Mouse (Mus musculus) liver, embryonic 12.5 days (tissue): ENCODE measurements around the gene Wdr74. TPM values are rescaled to one million over a fixed set of nuclear protein-coding genes. Genes with fewer than 3 reads are reported as not detected.
"Not testable (repeated sequence)": the region's sequence is repeated elsewhere in the genome, so short reads cannot be mapped to it uniquely, and the experiment has no call there.

Experiments
- ATAC-seq: fragments of 200-750 bp; cut with Nextera tagmentation; 2 replicates; pipeline ENCODE4 v1.8.0; 2017; ENCODE audit warnings: moderate number of reproducible peaks, mild to moderate bottlenecking, moderate library complexity
- H3K27ac ChIP-seq: fragments of 300-500 bp; sonication (generic); 2 replicates; pipeline ENCODE4 v1.5.1; 2016; ENCODE audit warnings: mild to moderate bottlenecking
- H3K27me3 ChIP-seq: fragments of 300-500 bp; sonication (generic); replicated peaks from 2 replicates; pipeline ENCODE4 v1.6.1; 2016; ENCODE audit warnings: mild to moderate bottlenecking, moderate library complexity
- H3K36me3 ChIP-seq: fragments of 300-500 bp; sonication (generic); 2 replicates; pipeline ENCODE4 v1.6.1; 2016; ENCODE audit warnings: mild to moderate bottlenecking, moderate library complexity
- H3K4me1 ChIP-seq: fragments of 300-500 bp; sonication (generic); 2 replicates; pipeline ENCODE4 v1.6.1; 2016
- H3K4me2 ChIP-seq: fragments of 300-500 bp; sonication (generic); 2 replicates; pipeline ENCODE4 v1.6.1; 2016; ENCODE audit warnings: mild to moderate bottlenecking, moderate library complexity
- H3K4me3 ChIP-seq: fragments of 300-500 bp; sonication (generic); 2 replicates; pipeline ENCODE4 v1.5.1; 2016; ENCODE audit warnings: mild to moderate bottlenecking, moderate library complexity
- H3K9ac ChIP-seq: fragments of 300-500 bp; sonication (generic); 2 replicates; pipeline ENCODE4 v1.6.1; 2016; ENCODE audit warnings: mild to moderate bottlenecking, moderate library complexity
- H3K9me3 ChIP-seq: fragments of 300-500 bp; sonication (generic); replicated peaks from 2 replicates; pipeline ENCODE4 v1.6.1; 2016; ENCODE audit warnings: mild to moderate bottlenecking, moderate library complexity
- WGBS: fragments of 180-500 bp; shearing (Covaris S2); methylation state at CpG from one replicate; pipeline ENCODE4 v1.1.7; 2016; ENCODE audit not compliant: insufficient replicate concordance; 5-methylcytosine and 5-hydroxymethylcytosine counted together
- polyA plus RNA-seq: library from polyadenylated mRNA; unstranded; fragments of >200 nt; fragmentation: Nextera tagmentation; extraction: Ambion mirVana; gene quantifications from 2 replicates; pipeline ENCODE4 v1.2.1, GENCODE M21; 2016

The Wdr74 gene
- polyA plus RNA-seq, 1 experiment from 2014 or later = 95.9 TPM

DNA sequence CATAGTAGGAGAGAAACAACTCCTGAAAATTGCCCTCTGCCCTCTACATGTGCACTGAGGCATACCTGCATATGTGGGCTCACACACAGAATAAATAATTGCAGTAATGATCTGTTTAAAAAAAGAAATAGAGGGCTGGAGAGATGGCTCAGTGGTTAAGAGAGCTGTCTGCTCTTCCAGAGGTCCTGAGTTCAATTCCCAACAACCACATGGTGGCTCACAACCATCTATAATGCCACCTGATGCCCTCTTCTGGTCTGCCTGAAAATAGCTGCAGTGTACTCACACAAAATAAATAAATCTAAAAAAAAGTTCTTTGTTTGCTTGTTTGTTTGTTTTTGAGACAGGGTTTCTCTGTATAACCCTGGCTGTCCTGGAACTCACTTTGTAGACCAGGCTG is 16.6 kb upstream of the Wdr74 start:
- peak overlapping the region; percentile 60 for H3K27ac ChIP-seq
- not testable (repeated sequence) for H3K4me3 ChIP-seq

DNA sequence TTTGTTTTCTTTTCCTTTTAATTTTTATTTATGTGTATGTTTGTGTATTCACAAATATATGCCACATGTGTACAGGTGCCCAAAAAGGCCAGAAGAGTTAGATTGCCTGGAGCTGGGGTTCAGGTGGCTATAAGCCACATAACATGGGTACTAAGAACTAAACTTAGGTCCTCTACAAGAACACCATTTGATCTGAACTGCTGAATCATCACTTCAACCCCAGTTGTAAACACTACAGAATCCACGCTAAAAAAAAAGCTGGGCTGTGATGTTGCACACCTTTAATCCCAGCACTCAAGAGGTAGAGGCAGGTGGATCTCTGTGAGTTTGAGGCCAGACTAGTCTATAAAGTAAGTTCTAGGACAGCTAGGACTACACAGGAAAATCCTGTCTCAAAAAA is 14.2 kb upstream of the Wdr74 start:
- Histone ChIP-seq H3K27ac (peak overlapping the region; percentile 97), H3K4me1 (peaks cover 72% of the 10 kb centered on the region), H3K4me2 (peak overlapping the region; percentile 74), H3K27me3 (no peaks in the 10 kb centered on the region), H3K4me3 (peak overlapping the region; percentile 77), H3K9me3 (no peaks in the 10 kb centered on the region), H3K9ac (peak overlapping the region; percentile 76), H3K36me3 (peaks cover 25% of the 10 kb centered on the region)
- 51% methylated on average over 1 of the region's 1 CpGs for WGBS
- ATAC-seq = no peak

More for the DNA sequence above, 16.6 kb upstream of the Wdr74 start:
- not testable (repeated sequence) for H3K9ac ChIP-seq, H3K27me3 ChIP-seq, ATAC-seq, H3K4me2 ChIP-seq, H3K36me3 ChIP-seq, H3K9me3 ChIP-seq
- peaks cover 74% of the 10 kb centered on the region for H3K4me1 ChIP-seq

DNA sequence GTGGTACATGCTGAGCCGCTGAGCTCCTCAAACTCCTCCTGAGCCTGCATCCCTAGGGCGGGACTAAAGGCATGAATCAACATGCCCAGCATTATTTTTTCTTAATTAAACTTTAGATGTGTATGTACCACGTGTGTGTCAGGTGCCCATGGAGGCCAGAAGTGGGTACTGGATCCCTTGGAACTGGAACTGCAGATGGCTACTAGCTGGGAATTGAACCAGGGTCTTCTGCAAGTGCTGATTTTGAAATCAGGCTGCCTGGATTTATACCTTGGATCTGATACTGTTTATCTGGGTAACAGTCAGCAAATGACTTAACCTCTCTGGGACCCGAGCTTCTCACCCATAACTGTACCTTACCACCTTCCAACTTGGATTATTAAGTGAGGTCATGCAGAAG is 13.6 kb upstream of the Wdr74 start:
- Histone ChIP-seq H3K4me3 (peak overlapping the region; percentile 77), H3K4me1 (peaks cover 71% of the 10 kb centered on the region), H3K27ac (peak overlapping the region; percentile 97), H3K4me2 (peak overlapping the region; percentile 74), H3K9ac (peak overlapping the region; percentile 76), H3K36me3 (peaks cover 31% of the 10 kb centered on the region), H3K9me3 (no peaks in the 10 kb centered on the region), H3K27me3 (no peaks in the 10 kb centered on the region)
- 41% methylated on average over 4 of the region's 4 CpGs for WGBS
- no peak for ATAC-seq

DNA sequence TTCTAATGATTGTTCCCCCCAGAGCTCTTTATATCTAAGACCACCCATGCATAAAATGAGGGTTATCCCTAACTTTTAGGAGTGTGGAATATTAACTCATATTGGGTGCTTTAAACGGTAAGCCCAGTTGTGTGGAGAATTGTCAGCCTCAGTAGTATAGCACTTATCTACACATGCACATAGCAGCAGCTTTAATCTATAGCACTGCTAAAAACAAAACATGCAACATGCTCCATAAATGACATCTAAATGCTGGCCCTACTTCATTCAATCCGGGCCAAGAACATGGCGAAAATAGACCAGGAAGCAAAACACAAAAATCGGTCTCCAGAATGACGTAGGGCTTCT is 13.1 kb upstream of the Wdr74 start:
- H3K4me3 ChIP-seq = peak overlapping the region; percentile 77
- WGBS = under 1% methylated on average over 5 of the region's 5 CpGs

DNA sequence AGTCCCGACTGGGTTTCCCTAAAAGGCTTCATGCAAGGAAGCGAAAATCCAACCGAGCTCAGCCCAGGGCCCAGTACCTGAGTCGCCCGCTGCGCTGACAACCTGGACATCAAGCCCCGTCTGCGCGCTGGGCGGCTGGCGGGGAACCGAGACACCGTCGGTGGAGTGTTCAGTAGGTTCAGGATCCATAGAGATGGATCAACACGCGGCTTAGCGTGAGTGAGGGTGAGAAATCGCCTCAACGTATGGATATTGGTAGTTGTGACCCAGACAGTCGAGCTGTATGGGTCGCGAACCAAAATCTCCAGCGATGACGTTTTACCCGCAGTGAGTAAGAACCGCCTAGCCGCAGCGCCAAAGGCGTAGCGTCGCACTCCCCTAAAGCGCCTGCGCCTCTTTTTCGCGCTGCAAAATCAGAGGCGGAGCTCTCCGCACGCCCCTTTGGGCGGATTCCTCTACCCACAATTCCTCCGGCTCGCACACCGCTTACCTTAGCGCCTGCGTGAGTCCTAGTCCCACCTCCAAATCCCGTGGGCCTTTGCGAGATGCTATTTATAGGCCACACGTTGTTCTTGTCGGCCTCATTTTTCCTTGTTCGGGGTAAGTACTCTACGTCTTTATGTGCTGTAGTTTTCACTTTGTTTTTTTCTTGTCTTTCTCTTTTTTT is 12.6 kb upstream of the Wdr74 start, which contains the start of gene Slc3a2:
TSS of gene Slc3a2 (minus strand) at position 463 of the 667 bp plus-strand sequence.
- H3K27me3 ChIP-seq = no peaks in the 10 kb centered on the region
- H3K36me3 ChIP-seq = peaks cover 32% of the 10 kb centered on the region
- peak within 1 kb of the TSS; percentile 76 for H3K4me2 ChIP-seq
- peak within 1 kb of the TSS; percentile 88 for H3K9ac ChIP-seq
- H3K9me3 ChIP-seq = no peaks in the 10 kb centered on the region
- H3K27ac ChIP-seq = peak within 1 kb of the TSS; percentile 97
- peaks cover 60% of the 10 kb centered on the region for H3K4me1 ChIP-seq
- H3K4me3 ChIP-seq = peak within 1 kb of the TSS; percentile 77
- under 1% methylated on average over 50 of the region's 50 CpGs for WGBS
- ATAC-seq = peak; percentile 94

More for the DNA sequence above, 13.1 kb upstream of the Wdr74 start:
- Histone ChIP-seq H3K9ac (peak overlapping the region; percentile 76), H3K36me3 (peaks cover 32% of the 10 kb centered on the region), H3K9me3 (no peaks in the 10 kb centered on the region), H3K27ac (peak overlapping the region; percentile 97), H3K4me1 (peaks cover 65% of the 10 kb centered on the region), H3K27me3 (no peaks in the 10 kb centered on the region), H3K4me2 (peak overlapping the region; percentile 74)
- peak; percentile 6 for ATAC-seq

DNA sequence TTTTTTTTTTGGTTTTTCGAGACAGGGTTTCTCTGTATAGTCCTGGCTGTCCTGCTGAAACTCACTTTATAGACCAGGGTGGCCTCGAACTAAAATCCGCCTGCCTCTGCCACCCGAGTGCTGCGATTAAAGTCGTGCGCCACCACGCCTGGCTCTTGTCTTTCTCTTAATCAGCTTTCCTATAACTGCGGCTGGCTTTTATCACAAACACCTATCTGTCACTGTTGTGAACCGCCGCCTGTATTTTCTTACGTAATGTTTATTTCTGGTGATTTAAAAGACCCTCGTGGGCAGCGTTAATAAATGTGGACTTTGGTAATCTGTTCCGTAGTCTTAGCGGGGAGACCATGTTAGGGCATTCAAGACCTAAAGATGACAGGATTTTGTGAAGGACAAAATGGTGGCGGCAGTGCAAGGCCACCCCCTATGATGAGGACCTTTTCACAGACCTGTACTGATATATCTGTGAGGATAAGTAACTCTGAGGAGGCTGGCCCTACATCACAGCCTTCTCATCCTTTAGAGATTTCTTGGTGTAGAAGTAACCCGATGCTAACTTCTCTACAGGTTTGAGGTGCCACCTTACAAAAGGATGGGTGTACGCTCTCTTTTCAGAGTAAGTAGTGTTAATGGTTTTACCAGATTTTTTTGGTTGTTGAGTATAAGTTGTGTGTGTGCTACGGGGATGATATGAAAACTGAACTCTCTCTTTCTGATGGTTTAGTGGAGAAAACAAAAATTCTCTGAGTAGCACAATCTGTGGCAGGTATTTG is 11.9 kb upstream of the Wdr74 start:
- Histone ChIP-seq H3K4me3 (peak overlapping the region; percentile 77), H3K4me1 (peaks cover 53% of the 10 kb centered on the region), H3K27me3 (no peaks in the 10 kb centered on the region), H3K4me2 (peak overlapping the region; percentile 76), H3K36me3 (peaks cover 32% of the 10 kb centered on the region), H3K9me3 (no peaks in the 10 kb centered on the region), H3K9ac (peak overlapping the region; percentile 88), H3K27ac (peak overlapping the region; percentile 97)
- no peak for ATAC-seq
- WGBS = under 1% methylated on average over 20 of the region's 20 CpGs

DNA sequence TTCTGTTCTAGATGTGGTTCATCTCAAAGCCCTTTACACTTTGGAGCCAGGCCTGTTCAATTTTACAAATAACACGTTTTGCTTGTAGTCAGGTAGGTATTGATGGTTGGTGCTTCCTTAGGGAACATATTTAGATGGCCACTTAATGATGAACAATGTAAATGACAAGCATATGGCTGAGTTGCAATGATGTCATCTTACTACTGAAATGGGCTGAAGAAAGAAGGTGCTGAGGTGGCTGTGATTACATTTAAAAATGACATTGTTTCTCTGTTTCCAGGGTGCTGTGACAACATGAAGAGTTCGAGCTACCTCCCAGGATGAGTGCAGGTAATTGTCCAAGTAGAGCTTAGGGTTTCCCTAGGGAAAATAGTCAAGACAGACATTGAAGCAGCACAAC is 11.2 kb upstream of the Wdr74 start:
- peaks cover 50% of the 10 kb centered on the region for H3K4me1 ChIP-seq
- peak overlapping the region; percentile 97 for H3K27ac ChIP-seq
- H3K36me3 ChIP-seq = peaks cover 32% of the 10 kb centered on the region
- peak overlapping the region; percentile 76 for H3K4me2 ChIP-seq
- H3K27me3 ChIP-seq = no peaks in the 10 kb centered on the region
- 0% methylated on average over 2 of the region's 2 CpGs for WGBS
- peak overlapping the region; percentile 77 for H3K4me3 ChIP-seq
- no peaks in the 10 kb centered on the region for H3K9me3 ChIP-seq
- H3K9ac ChIP-seq = peak overlapping the region; percentile 88
- no peak for ATAC-seq

DNA sequence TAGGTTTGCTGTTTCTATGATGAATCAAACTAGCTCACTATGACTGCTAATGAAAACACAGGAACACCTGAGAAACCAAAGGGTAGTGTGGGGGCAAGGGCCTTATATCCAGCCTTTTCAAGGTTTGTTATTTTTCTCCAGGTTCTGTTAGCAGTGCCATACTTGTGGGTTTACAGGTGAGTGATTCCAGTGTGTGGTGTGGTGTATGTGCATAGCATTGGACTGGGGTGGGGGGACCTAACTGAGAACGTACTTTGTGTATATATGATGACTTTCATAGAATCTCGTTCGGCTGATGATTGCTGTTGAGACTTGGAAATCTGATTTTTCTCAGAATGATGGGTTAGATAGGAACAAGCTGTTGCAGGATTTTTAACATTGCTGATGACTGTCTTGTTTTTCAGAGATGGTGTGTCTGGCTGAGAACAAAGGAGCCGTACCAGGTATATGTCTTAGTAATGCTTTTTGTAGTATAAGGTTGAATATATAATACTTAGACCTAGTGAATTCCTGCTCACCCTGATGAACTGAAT is 10.5 kb upstream of the Wdr74 start:
- H3K27ac ChIP-seq = peak overlapping the region; percentile 97
- no peaks in the 10 kb centered on the region for H3K9me3 ChIP-seq
- peak overlapping the region; percentile 77 for H3K4me3 ChIP-seq
- 36% methylated on average over 4 of the region's 4 CpGs for WGBS
- peaks cover 47% of the 10 kb centered on the region for H3K4me1 ChIP-seq
- peaks cover 32% of the 10 kb centered on the region for H3K36me3 ChIP-seq
- H3K4me2 ChIP-seq = peak overlapping the region; percentile 76
- ATAC-seq = no peak
- peak overlapping the region; percentile 88 for H3K9ac ChIP-seq
- no peaks in the 10 kb centered on the region for H3K27me3 ChIP-seq

DNA sequence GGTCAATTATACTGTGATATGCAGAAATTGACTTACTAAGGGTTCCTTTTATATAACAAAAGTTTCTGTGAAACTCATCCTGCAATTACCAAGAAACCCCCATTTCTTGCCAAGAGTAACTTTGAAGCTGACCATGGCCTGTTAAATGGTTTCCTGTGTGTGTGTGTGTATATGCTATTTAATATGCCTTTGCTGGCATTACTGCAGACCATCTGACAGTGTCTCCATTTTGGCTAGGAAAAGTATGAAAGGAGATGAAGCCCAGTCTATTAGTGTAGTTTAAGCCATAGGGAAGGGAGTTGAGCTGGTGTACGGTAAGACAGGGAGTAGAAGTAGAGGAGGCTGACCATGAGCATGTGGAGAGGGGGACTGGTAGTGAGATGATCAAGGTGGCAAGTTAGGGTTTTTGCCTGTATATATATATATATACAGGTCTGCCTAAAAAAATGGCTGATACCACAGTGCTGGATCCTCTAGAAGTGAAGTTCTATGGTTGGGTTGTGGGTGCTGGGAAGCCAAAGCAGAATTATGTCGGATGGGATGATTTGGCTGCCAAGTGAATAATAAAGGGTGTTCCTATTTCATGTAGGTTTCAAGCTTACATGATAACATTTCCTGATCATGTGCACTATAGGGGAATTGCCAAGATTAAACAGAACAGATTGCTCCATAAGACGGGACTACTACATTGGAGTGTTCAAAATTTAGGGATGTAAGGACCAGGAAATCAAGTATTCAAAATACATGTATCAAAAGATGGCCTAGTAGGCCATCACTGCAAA is 8.8 kb upstream of the Wdr74 start:
- Histone ChIP-seq H3K36me3 (peaks cover 32% of the 10 kb centered on the region), H3K27me3 (no peaks in the 10 kb centered on the region), H3K27ac (peak overlapping the region; percentile 42), H3K9me3 (no peaks in the 10 kb centered on the region), H3K9ac (peak overlapping the region; percentile 88), H3K4me2 (peak overlapping the region; percentile 76), H3K4me3 (peak overlapping the region; percentile 77), H3K4me1 (peaks cover 31% of the 10 kb centered on the region)
- no peak for ATAC-seq
- WGBS = 15% methylated on average over 3 of the region's 3 CpGs

DNA sequence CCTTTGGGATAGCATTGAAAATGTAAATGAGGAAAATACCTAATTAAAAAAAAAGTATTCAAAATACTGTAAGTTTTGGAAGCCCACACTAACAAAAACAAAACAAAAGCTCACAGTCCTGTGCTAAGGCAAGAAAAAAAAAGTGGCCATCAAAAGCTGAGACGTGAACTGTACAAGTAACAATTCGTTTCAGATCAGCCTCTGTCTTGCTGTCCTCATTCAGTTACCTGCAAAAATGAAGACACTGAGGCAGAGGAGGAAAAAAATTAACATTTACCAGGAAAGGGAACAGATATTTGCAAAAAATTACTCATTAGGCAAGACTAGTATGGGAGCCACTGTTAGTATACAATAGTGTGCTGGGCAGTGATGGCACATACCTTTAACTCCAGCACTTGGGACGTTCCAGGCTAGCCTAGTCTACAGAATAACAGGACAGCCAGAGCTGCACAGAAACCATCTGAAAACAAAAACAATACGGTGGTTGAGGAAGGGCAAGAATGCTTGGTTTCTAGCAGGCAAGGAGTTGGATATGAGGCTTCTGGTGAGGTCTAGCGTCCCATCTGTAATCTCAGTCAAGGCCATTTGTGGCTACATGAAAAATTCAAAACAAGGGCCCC is 8.0 kb upstream of the Wdr74 start:
- no peak for ATAC-seq
- H3K9ac ChIP-seq = peak overlapping the region; percentile 88; the same call in 1 of the 2 replicates
- peaks cover 32% of the 10 kb centered on the region for H3K36me3 ChIP-seq
- peak overlapping the region; percentile 42 for H3K27ac ChIP-seq
- no peaks in the 10 kb centered on the region; the same call in 1 of the 2 replicates for H3K9me3 ChIP-seq
- WGBS = 7% methylated on average over 5 of the region's 5 CpGs
- H3K4me1 ChIP-seq = peaks cover 25% of the 10 kb centered on the region
- 0 out of 2 replicates have a peak, but pooled peaks cover 3% of the 10 kb centered on the region for H3K27me3 ChIP-seq
- no peak overlapping the region for H3K4me3 ChIP-seq
- no peak overlapping the region for H3K4me2 ChIP-seq

DNA sequence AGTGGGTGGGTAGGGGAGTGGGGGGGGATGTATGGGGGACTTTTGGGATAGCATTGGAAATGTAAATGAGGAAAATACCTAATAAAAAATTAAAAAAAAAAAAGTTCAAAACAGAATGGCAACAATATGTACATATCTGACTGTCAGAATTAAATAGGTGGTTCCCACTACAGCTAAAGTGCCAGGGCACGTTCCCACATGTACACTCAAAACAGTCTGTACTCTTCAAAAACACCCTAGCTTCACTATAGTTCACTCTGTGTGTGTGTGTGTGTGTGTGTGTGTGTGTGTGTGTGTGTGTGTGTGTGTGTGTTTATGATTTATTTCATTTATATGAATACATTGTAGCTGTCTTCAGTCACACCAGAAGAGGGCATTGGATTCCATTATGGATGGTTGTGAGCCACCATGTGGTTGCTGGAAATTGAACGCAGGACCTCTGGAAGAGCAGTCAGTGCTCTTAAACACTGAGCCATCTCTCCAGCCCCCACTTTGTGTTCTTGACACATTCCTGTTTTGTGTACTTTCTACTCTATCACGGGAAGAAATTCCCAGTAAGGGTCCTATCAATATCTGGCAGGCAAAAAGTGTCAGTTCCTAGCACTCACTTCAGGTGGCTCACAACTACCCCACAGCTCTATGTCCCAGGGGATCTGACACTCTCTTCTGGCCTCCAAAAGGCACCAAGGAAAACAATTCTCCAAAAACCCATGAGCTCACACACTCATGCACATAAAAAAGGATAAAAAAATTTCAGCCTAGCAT is 7.1 kb upstream of the Wdr74 start:
- H3K36me3 ChIP-seq = peaks cover 32% of the 10 kb centered on the region
- not testable (repeated sequence) for ATAC-seq, H3K4me3 ChIP-seq, H3K27ac ChIP-seq, H3K9ac ChIP-seq, H3K27me3 ChIP-seq, H3K4me2 ChIP-seq, H3K9me3 ChIP-seq
- WGBS = 54% methylated on average over 3 of the region's 3 CpGs
- peaks cover 25% of the 10 kb centered on the region for H3K4me1 ChIP-seq
